Mouse (Mus musculus): Measurements from ENCODE around the gene Diras2. TPM values are rescaled to one million over a fixed set of nuclear protein-coding genes. Genes with fewer than 3 reads are reported as not detected.
A peak's percentile ranks its signal among the peaks of the same experiment; 100 is the strongest.

Diras2 gene
- total RNA-seq, 2 experiments from 2014 or later = 1.00 to 2.4 TPM

GRCm38 (mm10) chr13:52552822-52553477 is 21.9 kb upstream of the Diras2 start:
- ATAC-seq (replicated peaks; ENCODE audit: poor library complexity) = no peak

- peak; percentile 82 for ATAC-seq (replicated peaks; ENCODE audit: poor library complexity)
Measured at GRCm38 (mm10) chr13:52551275-52551674, 20.2 kb upstream of the Diras2 start.

DNA sequence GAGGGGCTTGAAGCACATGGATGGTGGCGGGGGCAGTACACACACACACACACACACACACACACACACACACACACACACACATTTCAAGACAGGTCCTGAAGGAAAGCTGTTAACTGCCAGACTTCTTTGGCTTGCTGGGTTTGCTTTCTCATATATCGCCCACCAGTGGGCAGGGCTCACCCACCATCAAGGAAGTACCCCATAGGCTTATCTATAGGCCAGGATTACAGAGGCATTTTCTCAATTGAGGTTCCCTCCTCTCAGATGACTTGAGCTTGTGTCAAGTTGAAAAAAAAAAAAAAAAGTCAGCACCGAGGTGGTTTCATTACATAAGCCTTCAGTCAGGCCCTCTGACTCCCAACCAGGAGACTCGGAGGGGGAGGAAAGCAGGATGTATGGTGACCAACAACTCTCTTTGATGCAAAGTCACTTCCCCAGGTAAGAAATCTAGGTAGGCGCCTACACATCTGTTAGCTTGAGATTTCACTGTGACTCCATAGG is 19.7 kb upstream of the Diras2 start:
- ATAC-seq (replicated peaks; ENCODE audit: poor library complexity) = peak; percentile 65

DNA sequence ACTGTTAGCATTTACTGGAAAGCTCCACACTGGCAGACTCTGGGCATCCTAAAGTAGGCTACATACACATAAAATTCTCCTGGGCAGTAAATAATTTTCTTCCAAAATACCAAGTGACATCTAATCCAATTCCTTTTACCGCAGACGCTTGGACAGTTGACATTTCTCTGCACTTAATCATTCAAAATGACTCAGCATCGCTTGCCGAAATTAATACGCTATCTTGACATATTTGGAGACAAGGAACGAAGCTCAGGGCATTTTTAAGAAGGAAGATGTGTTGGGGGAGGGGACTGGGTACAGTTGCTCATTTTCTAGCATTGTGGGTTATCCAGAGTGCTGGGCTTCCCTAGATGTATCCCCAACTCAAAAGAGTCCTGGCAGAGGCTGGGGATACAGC is 15.2 kb upstream of the Diras2 start:
- ATAC-seq (replicated peaks; ENCODE audit: poor library complexity) = no peak

- no peak for ATAC-seq (replicated peaks; ENCODE audit: poor library complexity)
Measured at GRCm38 (mm10) chr13:52542636-52543035, 11.6 kb upstream of the Diras2 start.

GRCm38 (mm10) chr13:52542036-52542526 is 11.0 kb upstream of the Diras2 start:
- ATAC-seq (replicated peaks; ENCODE audit: poor library complexity) = no peak

- no peak for ATAC-seq (replicated peaks; ENCODE audit: poor library complexity)
Measured at GRCm38 (mm10) chr13:52541385-52542035, 10.4 kb upstream of the Diras2 start.

DNA sequence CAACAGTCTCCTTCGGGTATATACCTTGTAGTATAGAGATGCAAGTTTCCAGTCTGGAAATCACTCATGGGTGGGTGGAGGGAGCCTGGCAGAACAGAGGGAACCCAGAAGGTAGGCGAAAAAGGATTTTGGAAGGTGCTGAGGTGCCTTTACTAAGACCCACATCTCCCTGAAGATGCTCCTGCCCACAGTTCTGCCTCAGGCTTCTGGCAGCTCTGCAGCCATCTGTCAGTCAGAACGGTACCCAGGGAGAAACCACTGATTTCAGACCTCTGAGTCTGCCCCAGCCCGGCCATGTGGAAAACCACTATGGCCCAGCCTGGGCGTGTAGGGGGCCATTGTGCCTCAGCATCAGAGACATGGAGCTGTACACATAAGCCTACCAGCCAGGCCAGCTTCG is 8.4 kb upstream of the Diras2 start:
- ATAC-seq (replicated peaks; ENCODE audit: poor library complexity) = no peak

GRCm38 (mm10) chr13:52538588-52539116 is 7.6 kb upstream of the Diras2 start:
- peak; percentile 58 for ATAC-seq (replicated peaks; ENCODE audit: poor library complexity)

- peak; percentile 45; the same call in 1 of the 2 replicates for ATAC-seq (replicated peaks; ENCODE audit: poor library complexity)
Measured at GRCm38 (mm10) chr13:52537754-52538587, 6.9 kb upstream of the Diras2 start.

DNA sequence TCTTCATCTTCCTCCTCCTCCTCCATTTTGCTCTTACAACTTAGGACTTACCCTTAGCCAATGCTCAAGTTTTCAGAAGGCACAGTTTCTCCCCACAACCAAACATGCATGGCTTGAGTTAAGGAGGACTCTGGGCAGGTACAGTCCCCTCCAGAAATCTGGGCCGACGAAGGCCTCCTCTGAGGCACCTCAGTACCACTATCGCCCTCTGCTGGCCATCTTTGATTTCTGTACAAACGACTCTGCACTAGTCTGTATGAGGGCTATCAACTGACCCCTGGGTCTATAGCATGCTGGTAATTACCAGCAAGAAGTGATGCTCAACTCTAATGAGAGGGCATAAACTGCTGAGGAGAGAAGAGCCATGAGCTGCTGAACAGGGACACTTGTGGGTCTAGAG is 4.5 kb upstream of the Diras2 start:
- peak; percentile 49; the same call in 1 of the 2 replicates for ATAC-seq (replicated peaks; ENCODE audit: poor library complexity)

GRCm38 (mm10) chr13:52533644-52534043 is 2.6 kb upstream of the Diras2 start:
- ATAC-seq (replicated peaks; ENCODE audit: poor library complexity) = no peak

- peak; percentile 98 for ATAC-seq (replicated peaks; ENCODE audit: poor library complexity)
Measured at GRCm38 (mm10) chr13:52530008-52530945, 802 bp downstream of the Diras2 start.

DNA sequence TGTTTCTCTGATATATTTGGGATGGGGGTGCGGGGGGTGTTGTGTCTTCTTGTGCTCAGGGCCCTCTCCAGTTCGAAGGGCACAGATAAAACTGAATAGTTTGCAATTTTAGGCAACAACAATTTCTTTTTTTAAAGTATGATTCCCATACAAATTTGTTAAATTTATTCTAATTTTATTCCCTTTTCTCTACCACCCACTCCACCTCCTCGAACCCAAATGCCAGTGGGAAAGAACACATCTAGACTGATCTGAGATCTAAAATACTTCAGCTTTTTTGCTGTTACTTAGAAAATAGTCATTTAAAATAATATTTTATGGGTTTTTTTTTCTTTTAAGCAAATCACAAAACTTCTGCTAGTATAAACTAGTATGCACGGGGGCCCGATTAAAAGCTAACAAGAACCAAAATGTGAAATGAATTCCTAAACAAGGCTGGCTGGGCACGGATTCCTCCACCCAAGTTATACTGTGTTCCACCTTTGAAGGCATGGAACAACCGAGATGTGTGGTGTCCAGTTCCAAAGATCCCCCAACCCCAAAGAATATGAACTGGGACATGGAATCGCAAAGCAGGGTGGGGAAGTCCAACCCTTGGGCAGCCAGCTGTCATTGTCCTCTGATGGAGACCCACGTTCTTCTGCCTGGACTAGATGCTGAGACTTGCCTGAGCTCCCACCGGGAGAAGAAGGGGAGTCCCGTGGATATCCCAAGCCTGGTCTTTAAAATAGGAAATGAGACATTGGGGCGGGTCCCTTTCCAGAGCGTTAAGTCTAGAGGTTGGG is 1.7 kb downstream of the Diras2 start:
- no peak for ATAC-seq (replicated peaks; ENCODE audit: poor library complexity)

DNA sequence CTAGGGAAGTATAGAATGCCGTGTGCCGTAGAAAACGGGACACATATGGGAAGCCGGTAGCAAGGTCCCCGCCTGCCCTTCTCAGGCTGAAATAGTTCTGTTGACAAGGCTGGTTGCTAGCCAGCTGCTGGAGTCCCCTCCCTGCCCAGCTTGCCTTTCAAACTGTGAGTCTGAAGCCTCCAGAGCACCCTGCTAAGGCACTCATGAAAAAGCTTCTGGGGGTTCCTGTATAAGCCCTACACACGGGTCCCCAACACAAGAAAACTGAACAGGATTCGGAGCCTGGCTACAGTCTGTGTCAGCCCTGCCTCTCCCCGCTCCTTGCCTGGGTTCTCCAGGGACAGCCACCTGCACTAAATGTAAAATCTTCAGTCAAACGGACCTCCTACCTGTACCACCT is 2.3 kb downstream of the Diras2 start:
- no peak for ATAC-seq (replicated peaks; ENCODE audit: poor library complexity)

DNA sequence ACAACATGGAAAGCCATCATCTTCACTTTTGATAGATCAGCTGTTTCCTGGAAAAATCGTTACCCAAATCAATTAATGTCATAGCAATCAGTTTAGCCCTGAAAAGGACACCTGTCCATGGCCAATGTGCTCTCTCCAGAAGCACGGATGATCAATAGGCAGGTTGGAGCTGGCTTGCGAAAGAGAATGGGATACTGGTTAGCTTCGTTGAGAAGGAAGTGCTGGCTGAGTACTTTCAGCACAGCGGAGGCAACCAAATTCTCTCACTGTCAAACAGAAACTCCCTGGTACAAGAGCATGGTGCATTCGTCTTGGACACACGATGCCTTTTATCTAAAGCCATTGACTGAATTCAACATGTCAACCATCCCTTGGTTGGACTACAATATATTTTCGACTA is 2.8 kb downstream of the Diras2 start:
- ATAC-seq (replicated peaks; ENCODE audit: poor library complexity) = no peak

DNA sequence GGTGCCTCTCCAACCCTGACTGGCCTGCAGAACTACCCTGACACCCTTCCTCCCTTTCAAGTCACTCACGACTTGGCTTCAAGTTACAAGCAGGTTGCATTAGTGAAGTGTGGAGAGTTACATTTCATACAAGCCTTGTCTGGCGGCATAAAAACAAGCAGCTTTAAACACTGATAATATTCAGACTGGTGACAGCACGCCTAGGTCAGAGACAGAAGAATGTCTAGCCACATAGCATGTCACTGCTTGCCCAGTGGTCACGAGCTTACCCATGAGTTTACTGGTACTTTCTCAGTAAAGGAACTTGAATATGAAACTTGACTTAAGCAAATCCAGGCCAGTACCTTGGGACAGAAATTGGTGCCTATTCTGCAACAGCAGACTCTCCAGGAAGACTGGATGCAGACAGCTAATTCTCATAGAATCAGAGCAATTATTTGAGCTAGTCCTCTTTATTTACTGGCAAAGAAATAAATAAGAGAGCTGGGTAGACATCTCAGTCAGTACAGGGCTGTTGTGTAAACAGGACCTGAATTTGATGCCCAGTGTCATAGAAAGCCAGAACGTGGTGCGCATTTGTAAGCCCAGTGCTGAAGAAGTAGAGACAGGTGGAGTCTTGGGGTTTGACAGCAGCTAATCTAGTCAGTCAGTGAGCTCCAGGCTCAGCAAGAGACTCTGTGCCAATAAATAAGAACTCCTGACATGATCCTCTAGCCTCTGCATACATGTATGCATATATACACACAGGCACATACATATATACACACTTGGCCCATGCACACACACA is 4.6 kb downstream of the Diras2 start:
- no peak for ATAC-seq (replicated peaks; ENCODE audit: poor library complexity)

GRCm38 (mm10) chr13:52524313-52524712 is 6.8 kb downstream of the Diras2 start:
- ATAC-seq (replicated peaks; ENCODE audit: poor library complexity) = no peak
